Mouse (Mus musculus): ENCODE measurements at regions not wholly inside any gene's neighbourhood (a gene's known extent, or its start where the extent isn't known, plus 50 kb on each side); places are given as distances from the start of the nearest gene placed in this dataset.
A peak's percentile ranks its signal among the peaks of the same experiment; 100 is the strongest.

DNA sequence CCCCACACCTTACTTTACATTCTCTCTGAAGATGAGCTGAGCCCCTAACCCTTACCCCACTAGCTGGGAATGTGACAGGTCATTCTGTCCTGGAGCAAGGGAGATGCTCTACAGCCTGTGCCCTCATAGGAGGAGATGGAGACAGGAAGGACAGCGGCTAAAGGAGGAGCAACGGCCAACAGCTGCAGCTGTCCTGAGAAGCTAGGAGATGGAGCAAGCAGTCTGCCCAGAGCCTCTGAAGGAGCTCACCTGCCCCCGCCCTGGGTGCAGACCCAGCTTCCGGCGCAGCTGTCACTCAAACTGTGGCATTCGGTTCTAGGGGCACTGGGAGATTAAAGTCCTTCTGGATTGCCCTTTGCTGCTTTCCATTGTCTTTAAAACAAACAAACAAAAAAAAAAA lies 69.6 kb downstream of the 1700001O22Rik start:
- H3K4me1 ChIP-seq (ENCODE audit: insufficient read depth, low read length), result no peaks in the 10 kb centered on the region
- no peaks in the 10 kb centered on the region for H3K9me3 ChIP-seq (ENCODE audit: low read length)
- no peaks in the 10 kb centered on the region for H3K27me3 ChIP-seq (ENCODE audit: insufficient read depth, low read length)
- H3K27ac ChIP-seq (ENCODE audit: low read depth, low read length), result no peak overlapping the region
- no peaks in the 10 kb centered on the region for H3K36me3 ChIP-seq (ENCODE audit: insufficient read depth, low read length)
- no peak overlapping the region for H3K4me2 ChIP-seq (ENCODE audit: low read depth, low read length, poor library complexity, severe bottlenecking)
- WGBS, result 27% methylated on average over 6 of the region's 6 CpGs
- DNase-seq (ENCODE audit: low spot score) (no peak), ATAC-seq (ENCODE audit: low FRiP score) (no peak)
- no peak overlapping the region for H3K4me3 ChIP-seq (ENCODE audit: low read depth, low read length)
- H3K9ac ChIP-seq (replicated peaks; ENCODE audit: low read length, poor library complexity, severe bottlenecking), result no peak overlapping the region
- no peak for TF ChIP-seq CTCF (IDR thresholded peaks at IDR 0.05)

DNA sequence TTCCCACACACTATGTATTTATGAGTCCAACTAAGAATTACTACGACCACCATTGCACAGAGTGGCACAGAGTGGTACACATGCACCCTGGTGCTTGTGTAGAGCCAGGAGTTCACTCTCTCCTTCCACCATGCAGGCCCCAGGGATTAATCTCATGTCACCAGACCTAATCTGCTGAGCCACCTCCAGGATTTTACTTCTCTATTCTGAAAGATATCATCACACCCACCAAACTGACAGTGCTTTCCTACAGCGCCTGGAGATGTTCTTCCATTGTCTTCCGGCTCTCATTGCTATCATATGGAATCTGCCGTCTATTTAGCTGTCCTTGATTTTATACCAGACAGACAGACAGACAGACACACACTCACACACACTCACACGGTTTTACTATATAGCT lies 71.6 kb downstream of the 1700001O22Rik start:
- H3K27ac ChIP-seq (ENCODE audit: low read depth, low read length), result no peak overlapping the region
- no peak overlapping the region for H3K4me2 ChIP-seq (ENCODE audit: low read depth, low read length, poor library complexity, severe bottlenecking)
- no peaks in the 10 kb centered on the region for H3K27me3 ChIP-seq (ENCODE audit: insufficient read depth, low read length)
- H3K9me3 ChIP-seq (ENCODE audit: low read length), result no peaks in the 10 kb centered on the region
- no peaks in the 10 kb centered on the region for H3K4me1 ChIP-seq (ENCODE audit: insufficient read depth, low read length)
- ATAC-seq (ENCODE audit: low FRiP score) (no peak), DNase-seq (ENCODE audit: low spot score) (no peak)
- TF ChIP-seq CTCF (IDR thresholded peaks at IDR 0.05), result no peak
- H3K4me3 ChIP-seq (ENCODE audit: low read depth, low read length), result no peak overlapping the region
- H3K36me3 ChIP-seq (ENCODE audit: insufficient read depth, low read length), result no peaks in the 10 kb centered on the region
- no peak overlapping the region for H3K9ac ChIP-seq (replicated peaks; ENCODE audit: low read length, poor library complexity, severe bottlenecking)
- WGBS, result 96% methylated on average over 5 of the region's 5 CpGs

DNA sequence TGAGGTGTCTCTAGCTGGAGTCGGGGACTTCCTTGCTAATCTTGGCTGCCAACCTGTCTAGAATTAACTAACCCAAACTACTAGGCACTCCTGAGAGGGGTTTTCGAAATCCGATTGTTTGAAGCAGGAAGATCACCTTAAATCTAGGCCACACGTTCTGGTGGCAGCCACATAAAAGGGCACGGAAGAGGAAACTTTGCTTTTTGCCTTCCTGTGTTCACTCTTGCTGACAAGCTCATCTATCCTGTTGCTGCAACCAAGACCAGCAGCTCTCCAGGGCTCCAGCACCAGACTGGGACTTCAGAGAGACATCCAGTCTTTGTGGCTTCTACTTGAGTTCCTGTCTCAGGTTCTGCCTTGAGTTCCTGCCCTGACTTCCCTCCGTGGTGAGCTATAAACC lies 75.5 kb downstream of the 1700001O22Rik start:
- Histone ChIP-seq H3K4me2 (ENCODE audit: low read depth, low read length, poor library complexity, severe bottlenecking) (no peak overlapping the region), H3K4me1 (ENCODE audit: insufficient read depth, low read length) (peaks cover 13% of the 10 kb centered on the region), H3K9me3 (ENCODE audit: low read length) (no peaks in the 10 kb centered on the region), H3K9ac (replicated peaks; ENCODE audit: low read length, poor library complexity, severe bottlenecking) (no peak overlapping the region), H3K4me3 (ENCODE audit: low read depth, low read length) (no peak overlapping the region), H3K27me3 (ENCODE audit: insufficient read depth, low read length) (no peaks in the 10 kb centered on the region), H3K36me3 (ENCODE audit: insufficient read depth, low read length) (no peaks in the 10 kb centered on the region), H3K27ac (ENCODE audit: low read depth, low read length) (no peak overlapping the region)
- no peak for TF ChIP-seq CTCF (IDR thresholded peaks at IDR 0.05)
- DNase-seq (ENCODE audit: low spot score) (no peak), ATAC-seq (ENCODE audit: low FRiP score) (no peak)
- 87% methylated on average over 6 of the region's 6 CpGs for WGBS

DNA sequence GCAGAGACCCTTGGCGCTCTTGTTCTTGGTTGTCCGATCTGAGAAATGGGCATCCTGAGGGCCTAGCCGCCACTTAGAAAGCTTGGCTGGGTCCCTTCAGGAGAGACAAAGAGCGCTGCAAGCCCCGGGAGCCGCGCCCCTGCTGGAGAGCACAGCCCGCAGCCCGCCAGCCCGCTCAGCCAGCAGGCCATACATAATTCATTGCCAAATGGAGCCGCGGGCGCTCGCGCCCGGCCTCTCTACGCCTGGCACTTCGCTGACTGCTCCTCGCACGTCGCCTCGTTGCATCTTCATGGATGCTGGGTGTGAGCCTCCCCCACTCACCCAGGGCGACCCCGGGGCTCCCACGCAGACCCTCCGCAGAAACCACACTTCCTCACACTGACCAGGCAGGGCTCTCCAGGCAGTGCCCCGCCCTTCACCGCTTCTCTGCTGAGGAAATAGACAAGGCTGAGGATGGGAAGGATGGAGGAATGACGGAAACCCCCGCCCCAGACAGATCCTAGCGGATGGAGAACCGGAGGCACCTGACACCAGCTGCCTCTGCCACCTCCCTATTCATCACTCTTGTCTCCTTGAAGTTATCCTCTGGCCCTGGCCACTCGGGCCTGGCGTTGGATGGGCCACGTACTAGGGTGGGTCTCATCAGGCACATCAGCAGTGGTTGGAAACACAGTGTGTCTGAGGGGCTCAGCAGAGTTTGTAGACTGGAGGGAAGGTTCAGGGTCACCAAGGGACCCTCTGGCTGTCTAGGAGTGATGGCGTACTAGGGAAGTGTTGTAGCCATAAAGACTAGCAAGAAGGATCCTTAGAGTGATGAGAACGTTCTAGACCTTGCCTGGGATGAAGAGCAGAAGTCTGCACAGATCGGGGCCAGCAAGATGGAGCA lies 77.6 kb downstream of the 1700001O22Rik start:
- peak; percentile 54 for TF ChIP-seq CTCF (IDR thresholded peaks at IDR 0.05)
- DNase-seq (ENCODE audit: low spot score) (peak; percentile 71), ATAC-seq (ENCODE audit: low FRiP score) (peak; percentile 53; the same call in 1 of the 2 replicates)
- H3K27me3 ChIP-seq (ENCODE audit: insufficient read depth, low read length), result no peaks in the 10 kb centered on the region
- 0 out of 2 replicates have a peak overlapping the region, but pooled peaks have one; percentile 24 for H3K9ac ChIP-seq (replicated peaks; ENCODE audit: low read length, poor library complexity, severe bottlenecking)
- WGBS, result 14% methylated on average over 38 of the region's 38 CpGs
- H3K27ac ChIP-seq (ENCODE audit: low read depth, low read length), result peak overlapping the region; percentile 68
- H3K9me3 ChIP-seq (ENCODE audit: low read length), result no peaks in the 10 kb centered on the region
- H3K4me1 ChIP-seq (ENCODE audit: insufficient read depth, low read length), result peaks cover 24% of the 10 kb centered on the region
- H3K4me2 ChIP-seq (ENCODE audit: low read depth, low read length, poor library complexity, severe bottlenecking), result peak overlapping the region; percentile 37
- no peaks in the 10 kb centered on the region for H3K36me3 ChIP-seq (ENCODE audit: insufficient read depth, low read length)
- H3K4me3 ChIP-seq (ENCODE audit: low read depth, low read length), result 0 out of 2 replicates have a peak overlapping the region, but pooled peaks have one; percentile 4

DNA sequence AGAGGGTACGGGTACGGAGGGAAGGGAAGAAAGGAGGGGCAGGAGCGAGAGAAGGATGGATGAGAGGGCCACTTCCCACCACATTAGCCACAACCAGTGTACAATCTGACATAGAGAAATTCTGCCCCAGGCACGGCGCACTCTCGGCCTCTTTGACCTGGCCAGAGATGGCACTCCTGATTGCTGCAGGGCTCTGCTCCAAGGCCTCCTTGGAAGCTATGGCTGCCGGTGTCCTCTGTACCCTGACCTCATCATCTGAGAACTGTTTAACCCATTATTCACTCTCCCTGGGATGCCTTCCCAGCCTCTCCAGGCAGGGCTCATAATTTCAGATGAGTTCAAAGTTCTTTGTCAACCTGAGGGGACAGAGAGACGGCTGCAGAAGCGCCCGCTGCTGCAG lies 78.3 kb downstream of the 1700001O22Rik start:
- Histone ChIP-seq H3K4me3 (ENCODE audit: low read depth, low read length) (no peak overlapping the region), H3K4me1 (ENCODE audit: insufficient read depth, low read length) (peaks cover 31% of the 10 kb centered on the region)
- no peak for ATAC-seq (ENCODE audit: low FRiP score)

DNA sequence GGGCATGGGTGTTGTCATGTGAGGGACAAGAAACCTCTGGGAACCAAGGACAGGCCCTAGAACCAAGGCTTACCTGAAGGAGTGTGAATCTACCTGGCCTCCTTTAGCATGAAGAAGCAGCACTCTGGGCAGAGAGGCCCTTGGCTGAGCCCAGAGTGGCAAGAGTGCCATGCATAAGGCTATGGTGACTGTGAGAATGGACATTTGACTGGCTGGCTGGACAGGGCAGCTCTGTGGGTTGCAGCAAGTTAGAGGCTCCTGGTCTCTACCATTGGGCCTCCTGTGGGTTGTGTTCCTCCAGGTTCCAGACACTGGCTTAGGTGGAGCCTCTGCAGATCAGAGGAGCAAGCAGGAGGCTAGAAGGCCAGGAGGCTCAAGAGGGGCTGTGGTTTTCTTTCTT lies 78.9 kb downstream of the 1700001O22Rik start:
- H3K4me2 ChIP-seq (ENCODE audit: low read depth, low read length, poor library complexity, severe bottlenecking), result no peak overlapping the region
- H3K27ac ChIP-seq (ENCODE audit: low read depth, low read length), result peak overlapping the region; percentile 13; the same call in 1 of the 2 replicates
- no peaks in the 10 kb centered on the region for H3K36me3 ChIP-seq (ENCODE audit: insufficient read depth, low read length)
- TF ChIP-seq CTCF (IDR thresholded peaks at IDR 0.05), result no peak
- H3K9ac ChIP-seq (replicated peaks; ENCODE audit: low read length, poor library complexity, severe bottlenecking), result no peak overlapping the region
- ATAC-seq (ENCODE audit: low FRiP score), result no peak
- peaks cover 37% of the 10 kb centered on the region for H3K4me1 ChIP-seq (ENCODE audit: insufficient read depth, low read length)
- no peak overlapping the region for H3K4me3 ChIP-seq (ENCODE audit: low read depth, low read length)
- DNase-seq (ENCODE audit: low spot score), result no peak
- no peaks in the 10 kb centered on the region for H3K27me3 ChIP-seq (ENCODE audit: insufficient read depth, low read length)
- no peaks in the 10 kb centered on the region for H3K9me3 ChIP-seq (ENCODE audit: low read length)

More for the DNA sequence above, 78.3 kb downstream of the 1700001O22Rik start:
- peak overlapping the region; percentile 37 for H3K4me2 ChIP-seq (ENCODE audit: low read depth, low read length, poor library complexity, severe bottlenecking)
- H3K27me3 ChIP-seq (ENCODE audit: insufficient read depth, low read length), result no peaks in the 10 kb centered on the region
- H3K9ac ChIP-seq (replicated peaks; ENCODE audit: low read length, poor library complexity, severe bottlenecking), result 0 out of 2 replicates have a peak overlapping the region, but pooled peaks have one; percentile 24
- 37% methylated on average over 10 of the region's 10 CpGs for WGBS
- no peak for TF ChIP-seq CTCF (IDR thresholded peaks at IDR 0.05)
- no peaks in the 10 kb centered on the region for H3K36me3 ChIP-seq (ENCODE audit: insufficient read depth, low read length)
- H3K27ac ChIP-seq (ENCODE audit: low read depth, low read length), result peak overlapping the region; percentile 68
- H3K9me3 ChIP-seq (ENCODE audit: low read length), result no peaks in the 10 kb centered on the region
- no peak for DNase-seq (ENCODE audit: low spot score)

Measured in midbrain, postnatal 0 days (tissue).